Mouse (Mus musculus): Measurements from ENCODE around the gene Srd5a1. TPM values are rescaled to one million over a fixed set of nuclear protein-coding genes. Genes with fewer than 3 reads are reported as not detected.

Srd5a1 gene
- polyA plus RNA-seq, 1 experiment, result 3.2 TPM

DNA sequence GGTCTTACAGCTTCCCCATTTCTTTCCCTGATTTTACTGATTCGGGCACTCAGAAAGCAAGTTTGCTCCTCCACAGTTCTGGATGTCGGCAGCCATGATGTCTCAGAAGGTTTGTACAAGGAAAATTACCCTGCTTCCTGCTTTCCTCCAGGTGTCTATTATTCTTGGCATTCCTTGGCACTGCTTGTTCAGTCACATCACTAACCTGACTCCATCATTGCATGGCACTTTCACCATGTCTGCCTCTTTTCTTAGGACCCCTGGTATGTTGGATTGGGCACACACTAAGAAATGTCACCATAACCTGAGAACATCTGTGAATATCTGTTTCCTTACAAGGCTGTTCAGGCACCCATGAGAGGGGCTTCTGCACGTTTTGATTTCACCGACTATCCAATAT, 75.2 kb downstream of the Srd5a1 start:
- TF ChIP-seq POLR2A (IDR thresholded peaks at IDR 0.05; ENCODE audit: low read depth, low read length) (no peak), CTCF (IDR thresholded peaks at IDR 0.05; ENCODE audit: borderline replicate concordance, insufficient read depth, low read length) (no peak)
- peaks cover 15% of the 10 kb centered on the region for H3K4me1 ChIP-seq (ENCODE audit: control insufficient read depth, insufficient read depth, low read length)
- peak overlapping the region; percentile 90 for H3K27ac ChIP-seq (ENCODE audit: insufficient read depth, low read length)
- H3K4me3 ChIP-seq (ENCODE audit: insufficient read depth, low read length), result peak overlapping the region; percentile 65; the same call in 1 of the 2 replicates

DNA sequence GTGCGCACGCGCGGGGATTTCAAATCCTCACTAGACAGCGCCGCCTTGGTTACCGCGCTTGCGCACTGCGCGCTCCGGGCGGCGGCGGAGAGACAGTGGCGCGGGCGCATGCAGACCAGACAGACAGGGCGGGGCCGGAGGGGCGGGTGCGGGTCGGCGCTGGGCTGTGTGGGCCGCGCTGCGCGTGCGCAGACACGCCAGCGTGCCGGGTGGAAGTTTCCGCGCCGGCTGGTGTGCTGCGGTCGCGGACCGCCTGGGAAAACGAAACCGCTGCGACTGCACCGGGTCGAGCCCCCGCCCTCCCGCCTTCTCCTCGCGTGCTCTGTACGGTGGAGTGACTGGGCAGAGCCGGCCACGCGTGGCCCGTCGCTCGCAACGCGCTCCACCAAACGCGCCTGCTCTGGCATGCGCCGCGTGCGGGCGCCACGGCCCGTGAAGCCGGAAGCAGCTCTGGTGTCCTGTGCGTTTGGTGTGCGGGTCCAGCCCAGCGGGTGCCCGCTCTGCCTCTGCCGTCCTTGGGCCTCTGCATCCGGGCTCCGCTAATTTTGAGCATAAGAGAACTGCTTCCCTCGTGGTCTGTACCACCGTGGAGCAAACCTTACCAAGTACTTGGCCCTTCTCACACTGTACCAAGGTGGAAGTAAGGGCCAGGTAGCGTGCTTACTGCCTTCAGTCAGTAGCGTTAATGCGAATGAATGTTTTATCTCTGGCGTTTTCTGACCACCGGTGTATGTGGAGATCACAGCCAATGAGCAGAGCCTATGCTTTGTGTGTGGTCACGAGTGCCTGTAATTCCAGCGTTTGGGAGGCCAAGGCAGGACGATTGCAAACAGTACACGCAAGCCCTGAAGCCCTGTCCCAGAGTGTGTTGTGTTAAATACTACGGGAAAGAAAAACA, 76.3 kb downstream of the Srd5a1 start:
- Histone ChIP-seq H3K27ac (ENCODE audit: insufficient read depth, low read length) (peak overlapping the region; percentile 90), H3K4me3 (ENCODE audit: insufficient read depth, low read length) (peak overlapping the region; percentile 65), H3K4me1 (ENCODE audit: control insufficient read depth, insufficient read depth, low read length) (peaks cover 11% of the 10 kb centered on the region)
- TF ChIP-seq CTCF (IDR thresholded peaks at IDR 0.05; ENCODE audit: borderline replicate concordance, insufficient read depth, low read length) (no peak), POLR2A (IDR thresholded peaks at IDR 0.05; ENCODE audit: low read depth, low read length) (peak; percentile 79)

DNA sequence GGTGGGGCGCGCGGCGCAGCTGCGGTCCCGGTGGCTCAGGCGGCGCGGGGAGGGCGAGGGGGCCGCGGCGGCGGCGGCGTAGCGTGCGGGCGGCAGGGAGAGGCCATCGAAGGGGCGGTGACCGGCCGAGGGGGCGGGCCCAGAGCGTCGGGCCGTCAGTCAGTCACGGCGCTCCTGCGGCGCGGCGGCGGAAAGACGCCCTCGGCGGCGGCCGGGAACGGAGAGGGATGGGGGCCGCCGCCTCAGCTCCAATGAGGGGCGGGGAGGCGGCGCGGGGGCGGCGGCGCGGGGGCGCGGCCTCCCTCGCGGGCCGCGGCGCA, 76.9 kb downstream of the Srd5a1 start, which contains the start of gene Tent4a:
Gene Tent4a, minus strand, starts transcription at position 284 of the 320 bp plus-strand sequence.
- TF ChIP-seq CTCF (IDR thresholded peaks at IDR 0.05; ENCODE audit: borderline replicate concordance, insufficient read depth, low read length), result no peak
- TF ChIP-seq POLR2A (IDR thresholded peaks at IDR 0.05; ENCODE audit: low read depth, low read length), result no peak; the same call in 1 of the 2 replicates
- H3K4me3 ChIP-seq (ENCODE audit: insufficient read depth, low read length), result peak within 1 kb of the TSS; percentile 98
- H3K4me1 ChIP-seq (ENCODE audit: control insufficient read depth, insufficient read depth, low read length), result peaks cover 11% of the 10 kb centered on the region
- H3K27ac ChIP-seq (ENCODE audit: insufficient read depth, low read length), result peak within 1 kb of the TSS; percentile 90

DNA sequence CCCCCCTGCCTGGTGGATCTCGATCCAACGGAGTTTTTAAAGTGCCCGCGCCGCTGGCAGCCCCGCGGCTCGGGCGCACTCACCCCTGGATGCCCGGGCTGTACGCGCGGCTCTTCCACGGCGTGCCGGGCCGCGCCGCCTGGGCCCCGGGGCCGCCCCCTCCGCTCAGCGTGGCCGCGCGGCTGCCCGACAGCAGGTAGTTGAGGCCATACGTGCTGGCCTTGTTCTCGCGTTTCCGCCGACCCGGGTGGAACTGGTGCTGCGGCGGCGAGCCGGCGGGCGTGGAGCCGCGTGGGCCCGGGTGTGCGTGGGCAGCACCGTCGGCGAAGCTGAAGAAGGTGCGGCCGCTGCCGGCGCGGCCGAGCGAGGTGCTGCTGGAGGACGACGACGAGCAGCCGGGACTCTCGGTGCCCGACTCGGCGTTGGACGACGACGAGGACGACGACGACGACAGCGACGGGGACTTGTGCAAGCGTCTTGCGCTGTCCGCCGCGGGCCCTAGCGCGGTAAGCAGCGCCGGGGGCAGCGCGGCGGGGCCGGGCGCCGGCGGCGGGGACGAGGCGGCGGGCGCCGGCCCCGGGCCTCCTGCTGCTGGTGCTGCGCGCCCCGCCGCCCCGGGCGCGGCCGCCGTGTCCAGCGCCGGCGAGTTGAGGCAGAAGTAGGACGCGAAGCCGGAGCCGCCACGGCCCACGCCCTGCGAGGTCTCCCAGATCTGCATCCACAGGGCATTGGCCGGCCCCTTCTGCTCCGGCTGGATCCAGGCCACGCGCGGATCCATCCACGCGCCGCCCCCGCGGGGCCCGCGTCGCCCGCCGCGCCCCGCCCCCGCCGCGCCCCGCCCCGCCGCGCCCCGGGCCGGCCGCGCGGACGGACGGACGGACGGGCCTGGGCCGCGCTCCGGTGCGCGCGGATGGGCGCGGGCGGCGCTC, 77.6 kb downstream of the Srd5a1 start, which contains the start of gene Nsun2:
Gene Nsun2, plus strand, starts transcription at position 342 of the 929 bp plus-strand sequence.
- H3K27ac ChIP-seq (ENCODE audit: insufficient read depth, low read length), result peak within 1 kb of the TSS; percentile 81
- peak; percentile 72 for TF ChIP-seq POLR2A (IDR thresholded peaks at IDR 0.05; ENCODE audit: low read depth, low read length)
- no peak for TF ChIP-seq CTCF (IDR thresholded peaks at IDR 0.05; ENCODE audit: borderline replicate concordance, insufficient read depth, low read length)
- peak within 1 kb of the TSS; percentile 98 for H3K4me3 ChIP-seq (ENCODE audit: insufficient read depth, low read length)
- peaks cover 10% of the 10 kb centered on the region for H3K4me1 ChIP-seq (ENCODE audit: control insufficient read depth, insufficient read depth, low read length)

DNA sequence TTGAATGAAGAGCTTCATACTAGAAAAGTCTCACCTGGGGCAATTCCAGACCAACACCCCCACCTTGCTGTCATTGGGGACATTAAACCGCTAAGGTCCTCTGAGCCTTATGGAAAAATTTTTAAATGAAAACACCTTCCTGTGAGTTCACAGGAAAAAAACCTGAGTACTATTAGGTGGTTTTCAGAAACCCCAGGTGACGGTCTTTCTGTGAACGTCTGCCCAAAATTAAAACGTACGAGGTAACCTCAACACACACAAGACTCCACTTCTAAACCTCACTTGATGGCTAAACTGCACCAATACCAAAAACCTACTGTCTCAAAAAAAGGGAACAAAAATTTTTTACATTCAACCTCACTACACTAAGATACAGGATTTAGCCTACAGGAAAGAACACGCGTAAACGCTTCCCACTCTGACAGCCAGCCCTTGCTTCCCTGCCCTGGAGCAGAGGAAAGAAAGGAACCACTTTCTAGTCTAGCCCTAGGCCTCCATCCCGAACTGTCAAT, 78.3 kb downstream of the Srd5a1 start:
- Histone ChIP-seq H3K27ac (ENCODE audit: insufficient read depth, low read length) (0 out of 2 replicates have a peak overlapping the region, but pooled peaks have one; percentile 81), H3K4me3 (ENCODE audit: insufficient read depth, low read length) (peak overlapping the region; percentile 98), H3K4me1 (ENCODE audit: control insufficient read depth, insufficient read depth, low read length) (peaks cover 5% of the 10 kb centered on the region)
- no peak for TF ChIP-seq POLR2A (IDR thresholded peaks at IDR 0.05; ENCODE audit: low read depth, low read length)
- TF ChIP-seq CTCF (IDR thresholded peaks at IDR 0.05; ENCODE audit: borderline replicate concordance, insufficient read depth, low read length), result no peak

DNA sequence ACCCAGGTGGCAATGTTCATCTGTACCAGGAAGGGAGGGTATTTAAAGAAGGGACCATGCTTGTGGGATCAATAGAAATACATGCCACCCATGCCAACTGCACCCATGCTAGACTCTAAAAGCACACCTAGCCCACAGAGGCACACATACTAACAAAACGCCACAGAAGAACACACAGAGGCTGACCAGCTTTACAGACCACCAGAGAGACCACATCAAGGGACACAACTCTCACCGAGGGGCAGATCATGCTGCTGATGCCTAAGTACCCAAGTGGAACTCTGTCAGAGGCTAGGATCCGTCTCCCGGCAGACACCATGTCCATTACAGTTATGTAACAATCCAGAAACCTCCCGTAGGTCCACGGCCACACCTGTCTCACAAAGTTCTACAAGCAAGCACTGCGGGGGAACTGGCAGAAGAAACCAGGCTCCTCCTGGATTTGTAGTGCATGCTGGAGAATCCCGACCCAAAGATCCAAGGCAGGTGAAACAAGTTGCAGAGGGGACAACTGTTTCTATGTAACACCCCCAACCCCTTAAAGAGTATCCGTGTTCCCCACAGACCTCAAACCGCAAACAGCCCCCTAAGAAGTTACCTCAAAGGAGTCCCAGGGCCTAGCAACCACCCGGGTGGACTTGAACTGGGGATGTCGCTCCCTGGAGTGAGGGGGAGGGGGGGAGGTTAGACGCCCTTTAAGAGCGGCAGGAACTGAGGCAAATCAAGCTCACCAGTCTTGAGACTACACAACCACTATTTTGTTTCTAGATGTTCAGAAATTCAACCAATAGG, 78.9 kb downstream of the Srd5a1 start:
- H3K4me3 ChIP-seq (ENCODE audit: insufficient read depth, low read length), result peak overlapping the region; percentile 98
- TF ChIP-seq POLR2A (IDR thresholded peaks at IDR 0.05; ENCODE audit: low read depth, low read length) (no peak), CTCF (IDR thresholded peaks at IDR 0.05; ENCODE audit: borderline replicate concordance, insufficient read depth, low read length) (no peak)
- no peak overlapping the region for H3K27ac ChIP-seq (ENCODE audit: insufficient read depth, low read length)
- H3K4me1 ChIP-seq (ENCODE audit: control insufficient read depth, insufficient read depth, low read length), result peaks cover 5% of the 10 kb centered on the region

DNA sequence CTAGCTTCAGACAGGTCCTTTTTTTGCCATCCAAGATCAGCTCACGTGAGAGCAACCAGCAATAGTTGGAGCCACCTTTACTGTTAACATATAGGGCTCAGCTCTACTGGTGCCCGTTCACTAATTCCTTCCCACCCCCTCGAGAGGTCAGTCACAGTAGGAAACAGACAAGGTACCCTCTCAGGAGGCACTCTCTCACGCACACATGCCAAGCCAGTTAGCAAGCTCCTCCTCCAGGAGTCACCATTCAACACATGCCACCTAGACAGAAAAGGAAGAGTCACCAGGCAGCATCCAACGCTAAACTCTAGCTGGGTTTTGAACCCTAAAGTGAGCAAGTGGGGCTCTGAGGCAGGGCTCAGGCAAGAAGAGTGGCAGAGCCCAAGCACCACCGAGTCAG, 79.8 kb downstream of the Srd5a1 start:
- TF ChIP-seq POLR2A (IDR thresholded peaks at IDR 0.05; ENCODE audit: low read depth, low read length) (no peak), CTCF (IDR thresholded peaks at IDR 0.05; ENCODE audit: borderline replicate concordance, insufficient read depth, low read length) (no peak)
- Histone ChIP-seq H3K4me3 (ENCODE audit: insufficient read depth, low read length) (peak overlapping the region; percentile 98), H3K4me1 (ENCODE audit: control insufficient read depth, insufficient read depth, low read length) (peaks cover 5% of the 10 kb centered on the region), H3K27ac (ENCODE audit: insufficient read depth, low read length) (no peak overlapping the region)

DNA sequence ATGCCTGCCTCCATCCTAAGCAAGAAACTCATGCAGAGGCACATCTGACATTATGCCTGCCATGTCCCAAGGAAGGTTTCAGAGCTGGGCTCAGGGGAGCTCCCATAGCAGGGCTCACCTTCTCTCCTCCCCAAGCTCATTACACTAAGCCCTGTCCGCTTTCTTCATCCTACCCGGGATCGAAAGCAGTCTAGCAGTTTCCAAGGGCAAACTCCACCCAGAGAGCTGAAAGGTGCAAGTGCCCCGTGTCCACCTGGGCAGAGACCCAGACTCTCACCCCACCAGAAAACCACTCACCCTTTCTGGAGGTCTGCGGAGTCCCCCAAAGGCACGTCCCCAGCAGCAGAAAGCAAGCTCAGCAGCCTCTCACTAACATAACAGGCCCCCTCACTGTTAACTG, 80.3 kb downstream of the Srd5a1 start:
- Histone ChIP-seq H3K4me3 (ENCODE audit: insufficient read depth, low read length) (peak overlapping the region; percentile 98), H3K4me1 (ENCODE audit: control insufficient read depth, insufficient read depth, low read length) (peaks cover 8% of the 10 kb centered on the region), H3K27ac (ENCODE audit: insufficient read depth, low read length) (no peak overlapping the region)
- TF ChIP-seq CTCF (IDR thresholded peaks at IDR 0.05; ENCODE audit: borderline replicate concordance, insufficient read depth, low read length) (no peak), POLR2A (IDR thresholded peaks at IDR 0.05; ENCODE audit: low read depth, low read length) (no peak)

DNA sequence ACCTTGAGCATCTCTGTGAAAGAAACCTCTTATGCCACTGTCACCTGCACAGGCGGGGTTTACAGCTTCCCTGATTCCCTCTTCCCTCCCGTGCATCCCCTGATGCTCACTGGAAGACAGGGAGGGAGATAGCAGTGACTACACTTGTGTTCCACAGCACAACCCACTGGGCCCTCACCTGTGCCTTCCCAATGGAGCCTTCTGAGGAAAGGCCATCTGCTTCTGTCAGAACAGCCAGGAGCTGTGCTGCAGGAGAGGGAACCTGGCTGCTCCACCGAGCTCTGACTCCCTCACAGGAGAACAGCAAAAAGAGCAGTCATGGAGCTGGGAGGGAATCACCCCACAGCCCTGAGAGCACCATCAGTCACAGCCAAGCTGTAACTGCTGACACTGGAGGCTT, 81.1 kb downstream of the Srd5a1 start:
- H3K4me1 ChIP-seq (ENCODE audit: control insufficient read depth, insufficient read depth, low read length), result peaks cover 11% of the 10 kb centered on the region; the same call in 1 of the 2 replicates
- H3K27ac ChIP-seq (ENCODE audit: insufficient read depth, low read length), result no peak overlapping the region
- H3K4me3 ChIP-seq (ENCODE audit: insufficient read depth, low read length), result no peak overlapping the region
- TF ChIP-seq CTCF (IDR thresholded peaks at IDR 0.05; ENCODE audit: borderline replicate concordance, insufficient read depth, low read length) (no peak), POLR2A (IDR thresholded peaks at IDR 0.05; ENCODE audit: low read depth, low read length) (no peak)
